Comparison of ENCODE assay signal across 13 mouse cellular contexts in the genomic region with DNA sequence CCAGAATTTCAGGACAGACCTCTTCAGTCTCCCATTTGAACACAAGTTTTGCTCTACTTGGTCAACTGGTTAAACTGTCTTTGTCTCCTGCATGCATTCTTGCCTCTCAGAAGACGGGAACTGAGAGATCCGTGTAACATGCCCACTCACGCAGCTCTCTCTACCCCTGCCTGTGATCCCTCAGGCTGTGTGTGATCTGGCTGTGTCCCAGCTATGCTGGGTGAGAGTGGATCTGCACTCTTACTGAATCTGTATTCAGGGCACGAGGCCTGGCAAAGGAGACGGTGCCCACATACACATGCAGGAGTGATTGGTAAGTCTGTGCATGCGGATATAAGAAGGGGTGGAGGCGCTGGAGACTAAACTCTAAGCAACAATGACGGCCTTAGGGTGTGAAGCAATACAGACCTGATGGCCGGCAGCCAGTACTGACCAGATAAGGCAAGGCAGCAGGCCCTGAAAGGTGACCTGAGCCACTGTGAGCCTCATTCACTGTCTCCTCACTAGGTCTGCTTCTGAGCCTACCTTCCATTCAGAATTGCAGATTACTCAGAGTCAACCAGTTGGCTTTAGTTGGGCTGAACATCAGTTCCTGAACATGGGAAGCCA.
DNase-seq lines count a peak whose midpoint lies in the region; ATAC-seq and TF ChIP-seq lines count a peak whose summit lies in the region.
"Had no signal": no experiment of that assay in that cellular context is flagged by ENCODE, and none has a peak within 500 bp of the region (broad histone marks: within the 10 kb centered on the region; RNA-seq: fewer than 3 reads in every experiment).

No protein-coding gene starts in this region.

- no peaks in the 10 kb centered on the region for H3K27me3 ChIP-seq in hindbrain, postnatal 0 days (ENCODE audit: insufficient read depth, low read length)
- H3K27me3 ChIP-seq in hindbrain, embryonic 13.5 days = no peaks in the 10 kb centered on the region
- no peaks in the 10 kb centered on the region for H3K27me3 ChIP-seq in heart, embryonic 10.5 days (ENCODE audit: insufficient read depth, poor library complexity, severe bottlenecking)

- H3K4me1 ChIP-seq in hindbrain, postnatal 0 days (ENCODE audit: insufficient read depth, low read length) = no peaks in the 10 kb centered on the region
- H3K4me1 ChIP-seq in hindbrain, embryonic 13.5 days (replicated peaks) = peaks cover 22% of the 10 kb centered on the region
- H3K4me1 ChIP-seq in heart, embryonic 10.5 days = peaks cover 12% of the 10 kb centered on the region

- no peaks in the 10 kb centered on the region for H3K9me3 ChIP-seq in hindbrain, postnatal 0 days (ENCODE audit: low read length)
- no peaks in the 10 kb centered on the region for H3K9me3 ChIP-seq in hindbrain, embryonic 13.5 days
- no peaks in the 10 kb centered on the region for H3K9me3 ChIP-seq in heart, embryonic 10.5 days
- H3K9me3 ChIP-seq: forebrain, embryonic 13.5 days had no signal

- WGBS in hindbrain, postnatal 0 days = 73% methylated on average over 9 of the region's 9 CpGs
- 91% methylated on average over 9 of the region's 9 CpGs for WGBS in hindbrain, embryonic 13.5 days
- WGBS in heart, embryonic 10.5 days = 75% methylated on average over 9 of the region's 9 CpGs

- intact Hi-C loops in heart, postnatal 14 days (cut with DNase I) = no loop called here

- no peak overlapping the region for H3K9ac ChIP-seq in hindbrain, postnatal 0 days (replicated peaks; ENCODE audit: low read length)
- H3K9ac ChIP-seq in hindbrain, embryonic 13.5 days = no peak overlapping the region
- H3K9ac ChIP-seq: forebrain, embryonic 13.5 days had no signal

- no peak overlapping the region for H3K4me3 ChIP-seq in hindbrain, postnatal 0 days (ENCODE audit: low read length)
- no peak overlapping the region for H3K4me3 ChIP-seq in hindbrain, embryonic 13.5 days
- H3K4me3 ChIP-seq in heart, embryonic 10.5 days = no peak overlapping the region
- H3K4me3 ChIP-seq: forebrain, embryonic 13.5 days had no signal

- no peak overlapping the region for H3K27ac ChIP-seq in hindbrain, postnatal 0 days
- H3K27ac ChIP-seq in hindbrain, embryonic 13.5 days = no peak overlapping the region
- H3K27ac ChIP-seq in heart, embryonic 10.5 days = peak overlapping the region; percentile 44; the same call in 1 of the 2 replicates
- H3K27ac ChIP-seq: forebrain, embryonic 13.5 days had no signal

- peak; percentile 32; the same call in 1 of the 2 replicates for ATAC-seq in hindbrain, postnatal 0 days
- no peak for ATAC-seq in hindbrain, embryonic 13.5 days (ENCODE audit: low FRiP score)
- ATAC-seq: forebrain, embryonic 13.5 days had no signal

- DNase-seq in hindbrain, postnatal 0 days (ENCODE audit: low spot score) = no peak
- peak; percentile 50 for DNase-seq in fat pad, adult 2 months (ENCODE audit: extremely low read depth, low read depth, low spot score)
- DNase-seq in heart, embryonic 10.5 days (ENCODE audit: low spot score) = no peak
- DNase-seq in heart, postnatal 14 days = peak; percentile 45 to 51
- DNase-seq in cerebellum, postnatal 4 days (ENCODE audit: low spot score in 2 of 2) = no peak
- DNase-seq in right cerebral cortex, postnatal 14 days = no peak
- DNase-seq in cerebellum, postnatal 36 days = no peak
- DNase-seq: adrenal gland, adult 8-10 months; kidney, postnatal 4 days; thymus, postnatal 4 days had no signal

- H3K4me2 ChIP-seq in hindbrain, postnatal 0 days (ENCODE audit: low read depth, low read length) = no peak overlapping the region
- H3K4me2 ChIP-seq in hindbrain, embryonic 13.5 days = no peak overlapping the region
- H3K4me2 ChIP-seq: forebrain, embryonic 13.5 days; liver, embryonic 11.5 days had no signal

- no peaks in the 10 kb centered on the region for H3K36me3 ChIP-seq in hindbrain, postnatal 0 days (ENCODE audit: insufficient read depth, low read length)
- no peaks in the 10 kb centered on the region for H3K36me3 ChIP-seq in hindbrain, embryonic 13.5 days
- H3K36me3 ChIP-seq in heart, embryonic 10.5 days = no peaks in the 10 kb centered on the region; the same call in 1 of the 2 replicates

- TF ChIP-seq CTCF in hindbrain, postnatal 0 days (IDR thresholded peaks at IDR 0.05; ENCODE audit: low read depth) = no peak

Comparison
In these comparisons a context has a peak if more than half of its experiments do, and no peak if none do; other contexts are left out.
1. DNase-seq: peak in fat pad, adult 2 months (single experiment) and heart, postnatal 14 days (2 of 2); none in hindbrain, postnatal 0 days (single experiment), heart, embryonic 10.5 days (single experiment), cerebellum, postnatal 4 days (0 of 2), right cerebral cortex, postnatal 14 days (single experiment) and cerebellum, postnatal 36 days (0 of 2).